Mouse (Mus musculus): Measurements from ENCODE around the gene Hspb6. TPM values are rescaled to one million over a fixed set of nuclear protein-coding genes. Genes with fewer than 3 reads are reported as not detected.

The Hspb6 gene
- polyA plus RNA-seq (2015; fragmentation: Nextera tagmentation; extraction: Ambion mirVana) = 11.0 and 12.1 TPM in 2 replicates

DNA sequence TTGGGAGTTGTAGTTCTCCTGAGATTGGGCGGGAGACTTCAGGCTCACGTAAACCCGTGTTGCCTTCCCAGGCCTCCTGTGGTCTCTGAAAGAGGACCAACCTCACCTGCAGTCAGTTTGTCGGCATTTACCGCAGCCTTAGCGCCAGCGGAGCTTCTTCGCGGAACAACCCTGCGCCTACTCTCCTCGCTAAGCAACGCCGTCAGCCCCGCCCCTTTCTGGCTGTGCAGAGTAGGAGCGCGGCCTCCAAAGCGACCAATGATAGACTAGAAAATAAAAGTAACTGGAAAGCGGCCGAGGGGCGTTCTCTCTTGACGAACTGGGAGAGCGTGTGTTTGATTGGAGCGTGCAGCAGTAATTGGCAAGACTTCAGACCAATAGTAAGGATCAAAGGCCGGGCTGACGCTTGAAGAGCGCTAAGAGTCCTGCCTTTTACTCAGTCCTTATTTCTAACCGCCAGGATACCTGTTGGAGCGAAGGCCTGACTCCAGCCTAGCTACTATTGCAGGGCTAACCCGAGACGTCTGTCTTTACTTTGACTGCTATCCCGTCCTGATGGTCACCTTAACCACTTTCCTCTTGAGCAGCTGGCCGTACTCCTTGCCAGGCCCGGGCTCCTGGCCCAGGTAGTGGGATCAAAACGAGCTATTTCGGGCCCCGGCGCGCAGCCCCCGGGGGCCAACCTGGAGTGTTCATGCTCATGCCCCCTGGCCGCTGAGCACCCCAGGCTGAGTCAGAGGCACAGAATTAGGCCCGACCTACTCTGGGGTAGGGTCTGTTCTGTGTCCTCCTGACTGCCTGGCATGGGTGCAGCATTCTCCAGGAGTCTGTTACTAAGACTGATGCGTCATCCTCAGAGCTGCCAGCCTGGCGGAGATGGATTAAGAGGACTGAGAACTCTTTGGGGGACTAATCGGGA is at the start of gene Hspb6, which contains the start of gene Proser3:
Gene Hspb6 (plus strand): TSS at position 77 of the 919 bp plus-strand sequence.
Gene Proser3 (minus strand): TSS at position 198 of the 919 bp plus-strand sequence.
- Histone ChIP-seq H3K36me3 (ENCODE audit: poor library complexity, severe bottlenecking) (peaks cover 51% of the 10 kb centered on the region), H3K4me1 (peaks cover 19% of the 10 kb centered on the region), H3K4me2 (peak within 1 kb of the TSS; percentile 84), H3K27me3 (no peaks in the 10 kb centered on the region), H3K9me3 (replicated peaks) (no peaks in the 10 kb centered on the region), H3K9ac (peak within 1 kb of the TSS; percentile 73), H3K4me3 (peak within 1 kb of the TSS; percentile 60), H3K27ac (peak within 1 kb of the TSS; percentile 96)
- WGBS = under 1% methylated on average over 44 of the region's 44 CpGs
- peak; percentile 97 for ATAC-seq

DNA sequence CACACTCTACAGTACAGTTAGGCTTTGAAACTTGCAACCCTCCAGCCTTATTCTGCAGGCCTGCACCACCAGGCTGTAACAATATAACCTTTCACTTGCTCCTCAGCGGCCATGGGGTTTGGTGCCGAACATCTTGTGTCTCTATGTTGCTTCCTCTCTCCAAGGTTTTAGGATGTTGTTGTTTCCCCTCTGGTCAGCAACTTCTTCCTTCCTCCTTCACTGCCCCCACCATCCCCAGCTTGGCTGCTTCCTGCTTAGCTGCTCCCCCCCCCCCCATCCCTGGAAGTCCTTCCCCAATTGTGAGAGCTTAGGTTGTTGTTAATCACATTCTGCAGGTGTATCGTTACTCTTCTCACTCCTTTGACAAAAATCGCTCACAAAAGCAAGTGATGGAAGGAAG is 43.9 kb upstream of the Hspb6 start:
- no peaks in the 10 kb centered on the region for H3K4me1 ChIP-seq
- no peak overlapping the region for H3K27ac ChIP-seq
- WGBS = 77% methylated on average over 4 of the region's 4 CpGs
- H3K9me3 ChIP-seq (replicated peaks) = no peaks in the 10 kb centered on the region
- H3K27me3 ChIP-seq = no peaks in the 10 kb centered on the region
- H3K4me3 ChIP-seq = no peak overlapping the region
- ATAC-seq = no peak
- H3K36me3 ChIP-seq (ENCODE audit: poor library complexity, severe bottlenecking) = no peaks in the 10 kb centered on the region
- no peak overlapping the region for H3K9ac ChIP-seq
- H3K4me2 ChIP-seq = no peak overlapping the region

DNA sequence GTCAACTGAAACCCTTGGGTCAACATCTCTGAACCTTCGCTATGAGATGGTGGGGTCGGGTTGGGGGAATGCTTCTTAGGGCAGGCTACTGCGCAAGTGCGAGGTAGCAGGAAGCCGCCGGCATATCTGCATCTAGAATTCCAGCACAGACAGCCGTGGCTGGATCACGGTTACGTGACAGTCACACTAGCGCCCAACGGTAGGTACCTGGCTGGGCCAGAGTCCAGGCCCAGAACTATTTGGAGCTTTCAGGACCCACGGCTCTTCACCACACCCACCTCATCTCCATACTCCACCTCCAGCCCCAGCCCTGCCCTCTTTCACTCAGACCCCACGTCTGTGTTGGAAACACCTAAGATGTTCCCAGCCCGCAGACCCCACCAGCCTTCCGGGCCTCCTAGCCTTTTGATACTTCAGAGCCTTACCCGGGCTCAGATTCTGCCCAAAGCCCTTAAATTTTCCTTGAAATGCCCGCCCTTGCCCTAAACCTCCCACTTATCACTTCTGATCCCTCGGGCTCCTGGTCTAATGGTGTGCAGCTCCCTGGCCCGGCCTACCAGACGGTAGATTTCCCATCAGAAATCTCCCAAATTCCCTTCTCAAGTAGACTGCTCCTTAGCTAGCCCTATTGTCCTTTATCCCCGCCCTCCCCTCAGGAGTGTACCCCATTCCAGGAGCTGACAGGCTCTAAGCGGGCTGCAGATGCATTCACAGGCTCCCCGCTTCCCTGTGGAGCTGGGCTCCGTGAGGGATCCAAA is 36.8 kb upstream of the Hspb6 start:
- Histone ChIP-seq H3K27ac (no peak overlapping the region), H3K9me3 (replicated peaks) (no peaks in the 10 kb centered on the region), H3K27me3 (no peaks in the 10 kb centered on the region), H3K4me1 (0 out of 2 replicates have a peak, but pooled peaks cover under 1% of the 10 kb centered on the region), H3K4me2 (no peak overlapping the region), H3K36me3 (ENCODE audit: poor library complexity, severe bottlenecking) (no peaks in the 10 kb centered on the region), H3K9ac (no peak overlapping the region), H3K4me3 (no peak overlapping the region)
- no peak for ATAC-seq
- 56% methylated on average over 24 of the region's 24 CpGs for WGBS

GRCm38 (mm10) chr7:30518325-30518724 is 33.7 kb upstream of the Hspb6 start:
- Histone ChIP-seq H3K4me1 (0 out of 2 replicates have a peak, but pooled peaks cover 13% of the 10 kb centered on the region), H3K27me3 (no peaks in the 10 kb centered on the region), H3K9ac (no peak overlapping the region), H3K4me2 (no peak overlapping the region), H3K36me3 (ENCODE audit: poor library complexity, severe bottlenecking) (peaks cover 15% of the 10 kb centered on the region), H3K27ac (no peak overlapping the region), H3K4me3 (no peak overlapping the region), H3K9me3 (replicated peaks) (no peaks in the 10 kb centered on the region)
- WGBS = 46% methylated on average over 8 of the region's 8 CpGs
- no peak for ATAC-seq

DNA sequence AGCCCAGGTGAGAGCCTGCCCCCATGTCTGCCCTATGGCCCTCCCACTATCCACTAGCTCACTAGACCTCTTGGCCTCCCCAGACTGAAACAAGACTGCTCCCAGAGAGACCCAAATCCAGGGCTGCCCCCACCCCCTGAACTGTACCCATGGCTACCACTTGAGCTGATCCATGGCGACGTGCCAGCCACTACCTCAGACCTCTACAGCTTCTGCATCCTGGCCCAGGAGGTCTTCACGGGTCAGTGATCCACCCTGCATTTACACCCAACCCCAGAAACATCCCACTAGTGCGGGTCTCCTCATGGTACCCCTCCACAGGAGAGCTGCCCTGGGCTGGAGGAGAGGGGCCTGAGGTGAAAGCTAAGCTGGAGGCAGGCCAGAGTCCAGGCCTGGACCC is 31.6 kb upstream of the Hspb6 start:
- no peaks in the 10 kb centered on the region for H3K27me3 ChIP-seq
- no peak overlapping the region for H3K27ac ChIP-seq
- no peak overlapping the region for H3K4me3 ChIP-seq
- WGBS = 64% methylated on average over 4 of the region's 4 CpGs
- peak overlapping the region; percentile 14 for H3K9ac ChIP-seq
- H3K4me1 ChIP-seq = 0 out of 2 replicates have a peak, but pooled peaks cover 13% of the 10 kb centered on the region
- no peaks in the 10 kb centered on the region for H3K9me3 ChIP-seq (replicated peaks)
- ATAC-seq = peak; percentile 26
- no peak overlapping the region for H3K4me2 ChIP-seq
- H3K36me3 ChIP-seq (ENCODE audit: poor library complexity, severe bottlenecking) = peaks cover 36% of the 10 kb centered on the region

DNA sequence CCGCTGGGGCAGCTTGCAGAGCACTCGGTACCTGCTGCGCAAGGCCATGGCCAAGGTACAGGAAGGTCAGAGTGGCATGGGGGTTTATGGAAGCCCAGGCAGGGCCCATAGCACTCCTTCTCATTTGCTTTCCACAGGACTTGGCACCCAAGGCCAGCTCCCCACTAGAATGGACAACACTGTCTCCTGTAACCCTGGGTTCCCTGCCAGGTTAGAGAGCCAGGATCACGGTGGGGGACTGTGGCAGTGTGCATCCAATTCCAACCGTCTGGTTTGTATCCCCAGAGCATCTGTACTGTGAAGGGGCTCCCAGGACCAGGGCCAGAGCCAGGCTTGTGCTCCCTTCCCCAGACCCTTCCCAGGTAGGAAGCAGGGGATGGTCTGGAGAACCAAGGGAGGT is 31.1 kb upstream of the Hspb6 start:
- peaks cover 41% of the 10 kb centered on the region for H3K36me3 ChIP-seq (ENCODE audit: poor library complexity, severe bottlenecking)
- H3K9me3 ChIP-seq (replicated peaks) = no peaks in the 10 kb centered on the region
- H3K9ac ChIP-seq = no peak overlapping the region
- no peaks in the 10 kb centered on the region for H3K27me3 ChIP-seq
- H3K27ac ChIP-seq = peak overlapping the region; percentile 44; the same call in 1 of the 2 replicates
- H3K4me1 ChIP-seq = peaks cover 13% of the 10 kb centered on the region; the same call in 1 of the 2 replicates
- peak; percentile 7; the same call in 1 of the 2 replicates for ATAC-seq
- WGBS = 76% methylated on average over 5 of the region's 5 CpGs
- no peak overlapping the region for H3K4me2 ChIP-seq
- no peak overlapping the region for H3K4me3 ChIP-seq

DNA sequence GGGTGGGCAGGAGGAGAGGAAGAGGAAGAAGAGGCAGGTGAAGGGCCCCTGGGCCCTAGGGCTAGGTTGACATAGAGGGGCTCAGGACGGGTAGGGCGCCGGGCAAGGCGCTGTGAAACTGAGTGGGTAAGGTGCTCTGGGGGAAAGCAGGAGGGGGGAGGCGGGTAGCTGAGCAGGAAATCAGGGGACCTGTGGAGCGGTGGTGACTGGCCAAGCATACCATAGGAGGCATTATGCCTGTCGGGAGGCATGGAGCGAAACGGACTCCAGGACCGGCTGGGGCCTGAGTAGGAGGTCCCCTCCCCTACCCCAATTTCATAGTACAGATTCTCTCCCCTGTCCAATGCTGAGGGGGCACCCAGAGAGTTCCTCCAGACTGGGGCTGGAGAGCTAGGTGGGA is 29.1 kb upstream of the Hspb6 start:
- H3K9me3 ChIP-seq (replicated peaks) = no peaks in the 10 kb centered on the region
- peaks cover 61% of the 10 kb centered on the region for H3K36me3 ChIP-seq (ENCODE audit: poor library complexity, severe bottlenecking)
- H3K27ac ChIP-seq = no peak overlapping the region; the same call in 1 of the 2 replicates
- peaks cover 24% of the 10 kb centered on the region for H3K4me1 ChIP-seq
- H3K27me3 ChIP-seq = no peaks in the 10 kb centered on the region
- WGBS = 81% methylated on average over 10 of the region's 10 CpGs
- no peak overlapping the region for H3K4me3 ChIP-seq
- no peak for ATAC-seq
- no peak overlapping the region for H3K4me2 ChIP-seq
- H3K9ac ChIP-seq = no peak overlapping the region

GRCm38 (mm10) chr7:30524487-30524886 is 27.5 kb upstream of the Hspb6 start:
- no peak for ATAC-seq
- H3K9ac ChIP-seq = no peak overlapping the region
- H3K4me3 ChIP-seq = no peak overlapping the region

DNA sequence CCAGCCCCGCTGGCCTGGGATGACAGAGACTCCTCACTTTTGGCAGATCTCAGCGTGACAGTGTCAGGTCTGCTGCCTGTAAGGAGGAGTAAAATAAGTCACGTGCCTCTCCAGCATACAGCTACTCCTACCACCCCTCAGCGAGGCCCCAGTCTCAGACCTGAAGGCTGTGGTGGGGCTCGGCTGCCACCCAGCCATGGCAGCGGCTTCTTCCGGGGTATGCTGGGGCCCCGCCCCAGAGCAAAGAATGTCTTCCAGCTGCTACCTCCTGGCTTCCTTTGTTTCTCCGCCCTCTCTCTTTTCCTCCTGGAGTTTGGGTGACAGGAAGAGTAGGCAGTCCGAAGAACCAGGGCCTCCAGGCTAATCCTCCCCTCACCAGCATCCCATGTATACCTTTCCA is 26.0 kb upstream of the Hspb6 start:
- peaks cover 91% of the 10 kb centered on the region for H3K36me3 ChIP-seq (ENCODE audit: poor library complexity, severe bottlenecking)
- ATAC-seq = no peak
- no peaks in the 10 kb centered on the region for H3K27me3 ChIP-seq
- peaks cover 16% of the 10 kb centered on the region for H3K4me1 ChIP-seq
- H3K9me3 ChIP-seq (replicated peaks) = no peaks in the 10 kb centered on the region
- H3K4me3 ChIP-seq = no peak overlapping the region
- peak overlapping the region; percentile 34; the same call in 1 of the 2 replicates for H3K9ac ChIP-seq
- H3K4me2 ChIP-seq = no peak overlapping the region
- 29% methylated on average over 10 of the region's 10 CpGs for WGBS
- H3K27ac ChIP-seq = no peak overlapping the region

More at GRCm38 (mm10) chr7:30524487-30524886, 27.5 kb upstream of the Hspb6 start:
- H3K4me1 ChIP-seq = peaks cover 24% of the 10 kb centered on the region
- H3K4me2 ChIP-seq = no peak overlapping the region
- no peak overlapping the region for H3K27ac ChIP-seq
- 84% methylated on average over 6 of the region's 6 CpGs for WGBS
- H3K36me3 ChIP-seq (ENCODE audit: poor library complexity, severe bottlenecking) = peaks cover 77% of the 10 kb centered on the region
- no peaks in the 10 kb centered on the region for H3K27me3 ChIP-seq
- H3K9me3 ChIP-seq (replicated peaks) = no peaks in the 10 kb centered on the region

DNA sequence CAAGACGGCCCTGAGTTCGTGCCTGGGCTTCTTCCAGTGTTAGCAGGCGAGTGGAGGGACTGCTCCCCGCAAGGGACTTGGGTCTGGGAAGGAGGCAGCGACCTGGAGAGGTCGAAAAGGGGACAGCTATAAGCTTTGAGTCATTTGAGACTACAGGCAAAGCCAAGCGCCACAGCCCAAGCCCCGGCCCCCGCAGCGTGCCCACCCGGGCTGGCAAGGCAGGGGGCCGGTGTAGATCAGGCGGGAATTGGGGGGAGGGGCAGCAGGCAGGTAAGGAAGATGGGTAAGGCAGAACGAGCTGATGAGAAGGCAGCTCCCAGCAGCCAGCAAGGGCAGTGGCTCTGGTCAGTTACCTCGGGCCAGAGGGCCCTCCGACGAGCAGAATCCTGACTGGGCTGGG is 25.6 kb upstream of the Hspb6 start:
- 27% methylated on average over 17 of the region's 17 CpGs for WGBS
- ATAC-seq = no peak
- H3K9ac ChIP-seq = peak overlapping the region; percentile 34
- peaks cover 17% of the 10 kb centered on the region for H3K4me1 ChIP-seq
- H3K27me3 ChIP-seq = no peaks in the 10 kb centered on the region
- no peak overlapping the region for H3K4me2 ChIP-seq
- H3K27ac ChIP-seq = no peak overlapping the region
- H3K36me3 ChIP-seq (ENCODE audit: poor library complexity, severe bottlenecking) = peaks cover 96% of the 10 kb centered on the region
- H3K9me3 ChIP-seq (replicated peaks) = no peaks in the 10 kb centered on the region
- H3K4me3 ChIP-seq = no peak overlapping the region

DNA sequence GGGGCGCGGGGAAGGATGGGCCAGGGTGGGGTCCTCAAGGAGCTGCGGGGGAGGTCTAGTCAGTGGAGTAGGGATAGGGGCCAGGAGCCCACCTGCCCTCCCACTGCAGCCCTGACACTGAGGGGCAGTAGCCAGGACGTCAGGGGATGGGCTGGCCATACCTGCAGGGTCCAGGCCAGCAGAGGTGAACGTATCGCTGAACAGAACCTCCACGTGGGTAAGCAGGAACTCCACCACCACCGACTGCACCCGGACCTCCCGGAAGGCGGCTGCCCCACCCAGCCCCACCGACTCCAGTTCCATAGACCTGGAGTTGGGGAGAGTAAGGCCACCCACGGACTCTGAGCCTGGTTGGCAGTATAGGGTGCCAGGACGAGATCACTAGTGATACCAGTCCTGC is 25.0 kb upstream of the Hspb6 start:
- H3K36me3 ChIP-seq (ENCODE audit: poor library complexity, severe bottlenecking) = peaks cover 100% of the 10 kb centered on the region
- no peak overlapping the region for H3K4me3 ChIP-seq
- H3K9ac ChIP-seq = 0 out of 2 replicates have a peak overlapping the region, but pooled peaks have one; percentile 34
- ATAC-seq = no peak
- H3K27ac ChIP-seq = no peak overlapping the region
- 82% methylated on average over 14 of the region's 14 CpGs for WGBS
- H3K27me3 ChIP-seq = no peaks in the 10 kb centered on the region
- no peak overlapping the region for H3K4me2 ChIP-seq
- H3K9me3 ChIP-seq (replicated peaks) = no peaks in the 10 kb centered on the region
- peaks cover 21% of the 10 kb centered on the region for H3K4me1 ChIP-seq

All from forebrain, embryonic 13.5 days (tissue).